Mouse (Mus musculus) c-Kit-positive CD71-positive TER-119-negative erythroid progenitor cells, embryonic 14.5 days (primary cell): ENCODE results near the gene Adamts20.

ENCODE experiments used
- DNase-seq: peaks from one replicate; pipeline ENCODE4 v3.0.0-alpha.2; 2013; ENCODE audit warnings: low read depth

Adamts20 gene

DNA sequence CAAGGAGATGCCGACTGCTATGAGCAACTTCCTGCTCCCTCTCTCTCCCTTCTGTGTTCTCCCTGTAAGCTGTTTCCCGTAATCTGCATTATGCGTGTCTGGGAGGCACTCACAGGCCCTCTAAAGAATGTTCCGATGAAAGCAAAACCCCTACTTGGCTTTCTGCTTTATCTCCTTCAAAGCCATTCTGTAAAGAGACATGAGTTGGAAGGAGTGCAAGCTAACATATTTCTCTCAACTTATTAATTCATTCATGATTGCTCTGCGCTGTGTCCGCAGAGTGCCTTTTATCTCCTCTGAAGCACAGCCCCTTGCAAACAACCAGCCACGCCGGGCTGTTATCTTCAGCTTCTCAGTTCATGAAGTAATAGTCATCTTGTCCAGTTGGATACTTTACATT lies 215.5 kb downstream of the Adamts20 start:
- DNase-seq = no peak

DNA sequence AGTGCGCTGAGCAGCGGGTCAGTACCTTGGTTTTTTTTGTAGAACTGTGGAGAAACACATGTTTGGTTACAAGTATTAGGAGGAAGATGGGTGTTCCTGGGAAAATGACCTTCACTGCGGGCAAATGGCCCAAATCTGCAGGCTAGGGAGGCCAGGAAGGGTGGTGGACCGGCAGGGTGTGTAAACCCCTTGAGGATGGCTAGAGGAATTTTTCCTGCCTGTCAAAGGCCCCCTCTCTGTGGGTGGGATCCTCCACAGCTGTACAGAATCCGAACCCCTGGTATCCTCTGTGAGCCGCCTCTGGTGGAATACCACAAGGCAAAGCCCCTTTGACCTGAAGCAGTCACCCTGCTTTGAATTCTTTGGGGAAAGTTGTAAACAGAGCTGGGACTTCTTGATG lies 216.8 kb downstream of the Adamts20 start:
- no peak for DNase-seq

DNA sequence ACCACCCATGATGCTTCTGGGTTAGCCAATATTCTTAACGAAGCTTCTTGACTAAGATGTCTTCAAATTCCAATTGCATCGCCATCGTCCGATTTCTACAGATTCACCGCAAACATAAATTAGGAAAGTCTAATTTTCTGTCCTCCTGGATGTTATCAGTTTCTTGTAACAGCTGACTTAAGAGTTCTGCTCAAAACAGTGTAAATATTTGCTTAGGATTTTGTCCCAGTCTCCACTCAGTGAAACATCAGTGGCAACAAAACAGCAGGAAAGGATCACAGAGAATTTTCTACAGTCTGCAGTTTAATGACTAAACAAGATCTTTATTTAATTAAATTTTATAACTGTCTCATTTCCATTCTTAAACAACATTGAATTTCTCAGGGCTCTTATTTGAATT lies 218.5 kb downstream of the Adamts20 start:
- no peak for DNase-seq

DNA sequence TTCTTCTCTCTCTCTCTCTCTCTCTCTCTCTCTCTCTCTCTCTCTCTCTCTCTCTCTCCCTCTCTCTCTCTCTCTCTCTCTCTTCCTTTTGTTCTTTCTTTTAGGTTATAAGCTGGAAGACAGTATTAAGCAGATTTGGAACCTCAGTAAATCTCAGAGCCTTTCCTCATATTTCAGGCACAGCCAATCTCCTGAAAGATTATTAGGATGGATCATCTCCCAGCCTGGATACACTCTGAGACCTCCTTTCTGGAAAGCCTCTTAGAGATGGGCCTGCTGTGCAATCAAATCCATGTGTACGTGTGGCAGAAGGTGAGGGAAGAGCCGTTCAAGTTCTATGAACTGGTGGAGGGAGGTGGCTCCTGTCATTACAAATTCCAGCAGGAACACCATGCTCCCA lies 220.9 kb downstream of the Adamts20 start:
- no peak for DNase-seq

DNA sequence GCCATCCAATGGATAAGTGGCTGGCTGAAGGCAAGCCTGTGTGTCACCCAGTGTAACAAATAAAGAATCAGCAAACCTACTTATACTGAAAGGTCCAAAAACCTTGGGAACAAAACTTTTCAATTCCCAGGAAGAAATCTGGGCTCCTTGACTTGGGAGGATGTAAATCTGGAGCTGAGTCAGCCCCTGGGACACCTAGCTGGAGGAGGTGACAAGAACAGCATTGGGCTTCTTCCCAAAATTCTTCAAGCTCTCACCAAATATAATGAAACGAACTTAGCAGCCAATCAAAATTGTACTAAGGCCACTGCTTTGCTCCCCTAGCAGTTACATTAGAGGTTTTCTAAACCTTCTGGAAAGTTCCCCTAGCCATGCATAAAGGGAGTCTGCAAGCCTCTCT lies 223.1 kb downstream of the Adamts20 start:
- no peak for DNase-seq

DNA sequence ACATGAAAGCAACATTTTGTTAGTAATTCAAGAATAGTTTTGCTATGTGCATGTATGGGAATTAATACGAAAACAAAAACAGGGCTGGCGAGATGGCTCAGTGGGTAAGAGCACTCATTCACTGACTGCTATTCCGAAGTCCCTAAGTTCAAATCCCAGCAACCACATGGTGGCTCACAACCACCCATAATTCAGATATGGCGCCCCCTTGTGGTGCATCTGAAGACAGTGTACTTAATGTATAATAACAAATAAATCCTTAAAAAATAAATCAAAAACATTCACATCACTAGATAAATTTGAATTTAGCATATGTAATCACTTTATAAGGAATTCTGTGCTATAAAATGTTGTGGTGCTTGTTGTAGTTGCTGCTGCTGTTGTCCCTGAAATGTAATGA lies 225.6 kb downstream of the Adamts20 start:
- DNase-seq = peak; percentile 11

DNA sequence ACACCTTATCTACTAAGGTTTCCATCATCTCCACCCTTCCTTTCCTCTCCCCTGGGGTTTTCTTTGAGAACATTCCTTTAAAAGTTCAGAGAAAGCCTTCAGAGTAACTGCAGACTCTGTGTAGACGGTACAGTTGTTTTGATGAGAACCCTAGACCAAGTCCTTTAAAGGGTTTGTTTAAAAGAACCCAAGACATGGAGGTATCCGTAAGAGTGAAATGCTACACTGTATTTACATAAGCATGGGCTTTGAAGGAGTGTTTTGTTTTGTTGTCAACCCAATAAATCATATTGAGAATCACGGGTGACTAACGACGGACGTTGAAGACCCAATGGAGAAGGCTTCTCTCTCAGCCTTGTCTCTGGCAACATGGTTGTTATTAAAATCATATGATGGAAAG lies 226.1 kb downstream of the Adamts20 start:
- DNase-seq = no peak

DNA sequence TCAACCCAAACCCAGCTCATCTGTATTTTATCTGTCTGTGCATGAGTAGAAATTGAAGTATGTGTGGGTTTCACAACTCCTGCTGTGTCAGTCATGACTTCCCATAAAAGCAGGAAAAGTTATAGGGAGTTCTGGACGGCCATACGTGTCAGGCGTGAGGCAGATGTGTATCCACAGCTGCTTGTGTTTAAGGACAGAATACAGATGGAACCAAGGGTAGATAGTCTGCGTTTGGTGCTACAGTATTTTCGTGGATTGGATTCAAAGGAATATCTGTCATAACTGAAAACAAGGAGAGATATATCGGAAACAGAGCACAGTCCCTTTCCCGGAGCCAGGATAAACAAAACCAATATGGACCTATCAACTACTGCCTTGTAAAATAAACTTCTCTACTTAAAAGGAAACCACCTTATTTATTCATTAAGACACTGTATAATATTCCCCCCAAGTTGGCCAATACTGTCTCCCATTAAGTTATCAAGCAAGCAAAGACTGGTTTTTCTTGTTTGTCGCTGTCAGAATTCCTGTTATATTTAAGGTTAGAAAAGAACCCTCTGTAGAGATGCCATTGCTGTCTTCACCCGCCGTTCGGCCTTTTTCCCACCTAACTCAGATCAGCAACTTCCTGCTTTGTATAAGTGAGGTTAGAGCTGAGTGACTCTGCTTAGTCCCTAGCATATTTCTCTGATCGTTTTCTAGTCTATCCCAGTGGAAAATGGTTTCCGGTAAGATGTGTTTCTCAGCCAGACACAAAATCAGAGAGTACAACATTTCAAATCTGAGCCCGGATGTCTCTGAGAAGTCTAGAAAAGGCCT lies 227.0 kb downstream of the Adamts20 start:
- no peak for DNase-seq

DNA sequence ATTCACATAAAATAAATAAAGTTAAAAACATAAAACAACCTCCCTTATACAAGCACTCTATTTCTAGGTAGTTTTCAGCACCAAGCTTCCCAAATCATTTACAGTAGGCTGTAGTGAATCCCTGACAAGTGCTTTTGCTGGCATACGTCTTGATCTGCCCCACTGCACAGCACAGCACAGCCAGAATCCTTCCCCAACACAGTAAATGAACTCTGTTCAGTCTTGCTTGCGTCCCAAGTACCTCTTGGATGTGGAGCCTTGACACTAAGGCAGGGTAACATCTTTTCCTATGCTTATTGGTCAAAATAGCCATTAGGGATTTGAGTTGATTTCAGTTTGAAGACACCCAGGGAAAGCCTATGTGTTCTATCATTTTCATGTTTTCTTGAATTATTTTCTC lies 228.5 kb downstream of the Adamts20 start:
- no peak for DNase-seq

DNA sequence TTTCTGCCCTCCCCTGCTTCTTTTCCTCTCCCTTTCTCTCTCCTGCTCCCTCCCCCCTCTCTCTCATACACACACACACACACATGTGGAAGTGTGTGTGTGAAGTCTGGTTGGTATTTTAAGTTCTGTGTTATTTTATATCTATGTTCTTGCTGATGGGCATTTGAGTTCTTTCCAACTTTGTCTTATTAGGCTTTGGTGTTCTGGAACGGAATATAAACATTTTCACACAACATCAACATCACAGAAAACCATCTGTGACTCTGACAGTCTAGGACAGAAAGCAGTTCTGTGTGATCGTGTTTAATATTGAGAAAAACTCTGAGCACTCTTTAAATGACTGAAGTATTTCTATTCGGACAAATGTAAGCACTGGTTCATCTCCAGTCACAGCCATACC lies 229.1 kb downstream of the Adamts20 start:
- no peak for DNase-seq

DNA sequence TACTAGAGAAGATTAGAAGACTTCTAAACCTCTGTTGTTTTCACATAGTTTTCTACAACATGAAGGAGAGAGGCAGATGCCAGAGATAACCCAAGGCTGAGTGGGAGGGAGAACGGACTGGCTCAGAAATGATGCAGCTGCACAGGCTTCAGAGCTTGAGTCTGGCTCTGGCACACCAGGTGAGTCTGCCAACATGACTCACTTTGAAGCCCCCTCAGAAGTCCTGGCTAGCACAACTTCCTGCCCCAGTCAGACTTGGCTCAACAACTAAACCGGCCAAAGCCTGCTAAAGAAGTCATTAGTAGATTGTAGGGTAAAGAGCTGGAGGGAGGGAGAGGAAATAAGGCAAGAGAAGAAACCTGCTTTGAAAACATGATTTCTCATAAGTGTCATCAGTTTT lies 230.0 kb downstream of the Adamts20 start:
- no peak for DNase-seq

DNA sequence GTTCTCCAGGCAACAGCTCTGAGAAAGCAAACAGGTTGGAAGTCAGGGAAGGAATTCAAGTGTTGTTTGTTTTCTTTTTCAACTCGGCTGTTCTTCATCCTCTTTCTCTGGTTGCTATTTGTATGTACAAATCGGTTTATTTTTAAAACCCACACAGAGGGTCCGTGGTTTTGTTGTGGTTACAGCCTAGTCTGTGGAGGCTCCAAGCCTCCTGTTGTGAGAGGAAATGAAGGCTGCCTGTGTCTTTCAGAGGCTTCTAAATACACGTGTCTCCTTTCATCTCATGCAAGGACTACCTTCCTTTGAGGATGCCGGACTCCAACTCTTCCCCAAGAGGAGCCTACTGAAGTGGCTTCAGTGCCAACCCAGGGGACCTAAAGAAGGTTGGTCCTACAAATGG lies 234.0 kb downstream of the Adamts20 start:
- DNase-seq = no peak

DNA sequence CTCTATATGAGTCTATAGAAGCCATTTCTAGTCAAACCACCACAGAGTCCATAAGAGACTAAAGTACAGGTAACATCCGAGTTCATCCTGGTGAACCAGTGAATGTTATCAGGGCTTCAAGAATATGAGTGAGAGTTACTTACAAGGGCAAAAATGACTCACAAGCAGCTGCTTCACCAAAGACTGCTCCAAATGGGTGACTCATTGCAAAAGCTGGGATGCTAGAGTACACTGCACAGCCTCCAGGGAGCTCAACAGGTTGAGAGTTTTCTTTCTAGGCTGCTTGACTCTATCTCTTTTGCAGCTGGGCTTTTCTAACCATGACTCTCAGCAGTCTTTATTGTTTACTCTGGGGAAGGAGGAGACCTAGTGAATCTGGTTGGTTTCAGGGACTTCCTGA lies 237.8 kb downstream of the Adamts20 start:
- DNase-seq = no peak

DNA sequence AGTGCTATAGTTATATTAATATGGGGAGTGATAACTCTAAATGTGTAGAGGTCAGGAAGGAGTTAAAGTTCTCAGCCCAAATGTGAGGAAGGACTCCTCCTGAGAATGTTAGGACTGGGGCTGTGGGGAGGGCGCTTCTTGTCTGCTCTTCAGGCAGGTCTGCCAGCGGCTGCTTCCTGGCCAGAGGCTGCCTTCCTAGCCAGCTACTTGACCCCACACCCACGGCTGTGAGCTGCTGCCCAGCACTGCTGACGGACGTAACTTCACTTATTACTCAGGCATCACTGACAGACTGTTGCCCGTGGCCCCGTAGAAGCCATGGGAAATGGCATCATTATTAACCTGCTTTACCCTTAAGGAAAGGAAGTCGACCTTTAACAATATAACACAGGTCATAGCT lies 242.1 kb downstream of the Adamts20 start:
- no peak for DNase-seq

DNA sequence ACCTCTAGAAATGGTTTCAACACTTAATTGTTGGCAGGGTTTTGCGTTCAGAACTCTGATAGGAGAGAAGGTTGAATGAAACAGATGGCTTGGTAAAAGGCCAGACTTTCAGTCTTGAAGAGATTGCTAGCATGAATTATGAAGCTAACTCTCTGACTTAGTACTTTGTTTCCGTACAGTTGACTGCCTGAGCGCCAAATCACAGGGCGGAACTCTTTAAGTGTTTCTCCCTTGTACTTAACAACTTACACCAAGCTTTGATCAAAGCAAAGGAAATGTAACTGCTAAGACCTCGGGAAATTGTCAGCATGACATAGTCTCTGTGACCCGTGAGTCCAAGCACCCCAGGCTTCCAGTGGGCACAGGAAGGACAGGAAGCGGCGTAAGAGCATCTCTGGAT lies 244.5 kb downstream of the Adamts20 start:
- no peak for DNase-seq
